Mouse (Mus musculus): Measurements from ENCODE around the gene Tnik.

Gene Tnik

DNA sequence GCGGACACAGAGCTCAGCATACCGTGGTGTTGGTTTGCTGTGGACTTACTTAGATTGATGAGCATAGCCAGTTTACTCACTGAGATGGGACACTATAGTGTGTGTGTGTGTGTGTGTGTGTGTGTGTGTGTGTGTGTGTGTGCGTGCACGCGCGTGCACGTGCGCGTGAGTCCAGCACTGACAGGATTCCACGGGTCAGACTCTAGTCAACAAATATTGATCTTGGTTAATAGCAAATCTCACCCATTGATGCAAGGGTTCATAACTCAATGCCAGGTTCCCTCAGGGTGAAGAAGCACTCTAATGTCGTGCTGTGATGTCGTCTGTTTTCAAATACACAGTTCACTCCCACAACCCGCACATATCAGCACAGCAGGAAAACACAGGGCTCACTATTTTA, 462.2 kb downstream of the Tnik start:
- DNase-seq = no peak
